Mouse (Mus musculus) stomach, postnatal 0 days (tissue): Measurements from ENCODE around the gene Cd164l2.

ENCODE experiments used
- CTCF ChIP-seq: IDR thresholded peaks from 2 replicates; pipeline ENCODE4 v1.5.1; 2016; ENCODE audit warnings: antibody characterized with exemption, low read depth, mild to moderate bottlenecking, moderate library complexity
- EP300 ChIP-seq: optimal IDR thresholded peaks from 2 replicates; pipeline ENCODE3; 2016; ENCODE audit warnings: antibody characterized with exemption

GRCm38 (mm10) chr4:133270929-133271328, 59.0 kb downstream of the Cd164l2 start:
- TF ChIP-seq CTCF = no peak
- no peak for TF ChIP-seq EP300
